Mouse (Mus musculus): ENCODE measurements at regions not wholly inside any gene's neighbourhood (a gene's known extent, or its start where the extent isn't known, plus 50 kb on each side); places are given as distances from the start of the nearest gene placed in this dataset.

GRCm38 (mm10) chr3:148238093-148238492, 752.3 kb downstream of the Adgrl2 start:
- TF ChIP-seq CTCF (IDR thresholded peaks at IDR 0.05; ENCODE audit: control insufficient read depth, insufficient read depth, insufficient replicate concordance, low read depth, low read length) (no peak), POLR2A (IDR thresholded peaks at IDR 0.05; ENCODE audit: control insufficient read depth, low read depth, low read length) (no peak)
- Histone ChIP-seq H3K4me1 (ENCODE audit: control insufficient read depth, insufficient read depth, low read length) (no peaks in the 10 kb centered on the region), H3K27me3 (ENCODE audit: control insufficient read depth, insufficient read depth, low read length) (no peaks in the 10 kb centered on the region), H3K27ac (ENCODE audit: control insufficient read depth, insufficient read depth, low read depth, low read length) (no peak overlapping the region), H3K4me3 (ENCODE audit: control insufficient read depth, low read depth, low read length) (no peak overlapping the region), H3K36me3 (ENCODE audit: control insufficient read depth, insufficient read depth, low read length) (no peaks in the 10 kb centered on the region)

- Histone ChIP-seq H3K27ac (ENCODE audit: control insufficient read depth, insufficient read depth, low read depth, low read length) (no peak overlapping the region), H3K4me1 (ENCODE audit: control insufficient read depth, insufficient read depth, low read length) (no peaks in the 10 kb centered on the region), H3K27me3 (ENCODE audit: control insufficient read depth, insufficient read depth, low read length) (no peaks in the 10 kb centered on the region), H3K36me3 (ENCODE audit: control insufficient read depth, insufficient read depth, low read length) (no peaks in the 10 kb centered on the region), H3K4me3 (ENCODE audit: control insufficient read depth, low read depth, low read length) (no peak overlapping the region)
- TF ChIP-seq POLR2A (IDR thresholded peaks at IDR 0.05; ENCODE audit: control insufficient read depth, low read depth, low read length) = no peak
- TF ChIP-seq CTCF (IDR thresholded peaks at IDR 0.05; ENCODE audit: control insufficient read depth, insufficient read depth, insufficient replicate concordance, low read depth, low read length) = no peak
Observed at GRCm38 (mm10) chr3:148237555-148237954, 752.8 kb downstream of the Adgrl2 start.

- Histone ChIP-seq H3K36me3 (ENCODE audit: control insufficient read depth, insufficient read depth, low read length) (no peaks in the 10 kb centered on the region), H3K4me3 (ENCODE audit: control insufficient read depth, low read depth, low read length) (no peak overlapping the region), H3K4me1 (ENCODE audit: control insufficient read depth, insufficient read depth, low read length) (no peaks in the 10 kb centered on the region), H3K27me3 (ENCODE audit: control insufficient read depth, insufficient read depth, low read length) (no peaks in the 10 kb centered on the region), H3K27ac (ENCODE audit: control insufficient read depth, insufficient read depth, low read depth, low read length) (no peak overlapping the region)
- TF ChIP-seq CTCF (IDR thresholded peaks at IDR 0.05; ENCODE audit: control insufficient read depth, insufficient read depth, insufficient replicate concordance, low read depth, low read length) (no peak), POLR2A (IDR thresholded peaks at IDR 0.05; ENCODE audit: control insufficient read depth, low read depth, low read length) (no peak)
Observed at GRCm38 (mm10) chr3:148233616-148234015, 756.7 kb downstream of the Adgrl2 start.

- TF ChIP-seq CTCF (IDR thresholded peaks at IDR 0.05; ENCODE audit: control insufficient read depth, insufficient read depth, insufficient replicate concordance, low read depth, low read length) (no peak), POLR2A (IDR thresholded peaks at IDR 0.05; ENCODE audit: control insufficient read depth, low read depth, low read length) (no peak)
- Histone ChIP-seq H3K4me3 (ENCODE audit: control insufficient read depth, low read depth, low read length) (no peak overlapping the region), H3K27me3 (ENCODE audit: control insufficient read depth, insufficient read depth, low read length) (no peaks in the 10 kb centered on the region), H3K36me3 (ENCODE audit: control insufficient read depth, insufficient read depth, low read length) (no peaks in the 10 kb centered on the region), H3K27ac (ENCODE audit: control insufficient read depth, insufficient read depth, low read depth, low read length) (no peak overlapping the region), H3K4me1 (ENCODE audit: control insufficient read depth, insufficient read depth, low read length) (no peaks in the 10 kb centered on the region)
Observed at GRCm38 (mm10) chr3:148229192-148229591, 761.2 kb downstream of the Adgrl2 start.

GRCm38 (mm10) chr3:148228002-148228707, 762.2 kb downstream of the Adgrl2 start:
- Histone ChIP-seq H3K36me3 (ENCODE audit: control insufficient read depth, insufficient read depth, low read length) (no peaks in the 10 kb centered on the region), H3K27me3 (ENCODE audit: control insufficient read depth, insufficient read depth, low read length) (no peaks in the 10 kb centered on the region), H3K27ac (ENCODE audit: control insufficient read depth, insufficient read depth, low read depth, low read length) (no peak overlapping the region), H3K4me1 (ENCODE audit: control insufficient read depth, insufficient read depth, low read length) (no peaks in the 10 kb centered on the region), H3K4me3 (ENCODE audit: control insufficient read depth, low read depth, low read length) (no peak overlapping the region)
- TF ChIP-seq POLR2A (IDR thresholded peaks at IDR 0.05; ENCODE audit: control insufficient read depth, low read depth, low read length) (no peak), CTCF (IDR thresholded peaks at IDR 0.05; ENCODE audit: control insufficient read depth, insufficient read depth, insufficient replicate concordance, low read depth, low read length) (no peak)

GRCm38 (mm10) chr3:148220826-148221225, 769.5 kb downstream of the Adgrl2 start:
- Histone ChIP-seq H3K27ac (ENCODE audit: control insufficient read depth, insufficient read depth, low read depth, low read length) (no peak overlapping the region), H3K36me3 (ENCODE audit: control insufficient read depth, insufficient read depth, low read length) (no peaks in the 10 kb centered on the region), H3K4me3 (ENCODE audit: control insufficient read depth, low read depth, low read length) (no peak overlapping the region), H3K27me3 (ENCODE audit: control insufficient read depth, insufficient read depth, low read length) (no peaks in the 10 kb centered on the region), H3K4me1 (ENCODE audit: control insufficient read depth, insufficient read depth, low read length) (no peaks in the 10 kb centered on the region)
- TF ChIP-seq CTCF (IDR thresholded peaks at IDR 0.05; ENCODE audit: control insufficient read depth, insufficient read depth, insufficient replicate concordance, low read depth, low read length) (no peak), POLR2A (IDR thresholded peaks at IDR 0.05; ENCODE audit: control insufficient read depth, low read depth, low read length) (no peak)

- H3K27ac ChIP-seq (ENCODE audit: control insufficient read depth, insufficient read depth, low read depth, low read length) = no peak overlapping the region
- TF ChIP-seq POLR2A (IDR thresholded peaks at IDR 0.05; ENCODE audit: control insufficient read depth, low read depth, low read length) (no peak), CTCF (IDR thresholded peaks at IDR 0.05; ENCODE audit: control insufficient read depth, insufficient read depth, insufficient replicate concordance, low read depth, low read length) (no peak)
- H3K27me3 ChIP-seq (ENCODE audit: control insufficient read depth, insufficient read depth, low read length) = no peaks in the 10 kb centered on the region
- H3K36me3 ChIP-seq (ENCODE audit: control insufficient read depth, insufficient read depth, low read length) = no peaks in the 10 kb centered on the region
- no peaks in the 10 kb centered on the region for H3K4me1 ChIP-seq (ENCODE audit: control insufficient read depth, insufficient read depth, low read length)
- no peak overlapping the region for H3K4me3 ChIP-seq (ENCODE audit: control insufficient read depth, low read depth, low read length)
Observed at GRCm38 (mm10) chr3:148220024-148220590, 770.2 kb downstream of the Adgrl2 start.

Data from testis, adult 2 months (tissue).